Mouse (Mus musculus) adipocyte (in vitro differentiated cells): Measurements from ENCODE around the gene Fhl2.

Experiments used
- DNase-seq: peaks from one replicate; pipeline ENCODE4 v3.0.0-alpha.2; 2016; ENCODE audit warnings: low spot score

The Fhl2 gene

GRCm38 (mm10) chr1:43108729-43109128, 88.1 kb downstream of the Fhl2 start:
- DNase-seq = no peak

GRCm38 (mm10) chr1:43098031-43098984, 98.5 kb downstream of the Fhl2 start, which contains the start of the genes Tgfbrap1 and AI597479:
Tgfbrap1 (minus strand) TSS chr1:43098637.
AI597479 (plus strand) TSS chr1:43098710.
- DNase-seq = peak; percentile 91

GRCm38 (mm10) chr1:43094206-43094605, 102.6 kb downstream of the Fhl2 start:
- DNase-seq = no peak

- DNase-seq = peak; percentile 68
Observed at GRCm38 (mm10) chr1:43092056-43093015, 104.4 kb downstream of the Fhl2 start.

GRCm38 (mm10) chr1:43091306-43092055, 105.3 kb downstream of the Fhl2 start:
- DNase-seq = peak; percentile 14

- no peak for DNase-seq
Observed at GRCm38 (mm10) chr1:43090418-43090817, 106.4 kb downstream of the Fhl2 start.

- DNase-seq = no peak
Observed at GRCm38 (mm10) chr1:43082946-43083345, 113.8 kb downstream of the Fhl2 start.

- no peak for DNase-seq
Observed at GRCm38 (mm10) chr1:43078124-43078523, 118.7 kb downstream of the Fhl2 start.

GRCm38 (mm10) chr1:43074791-43075190, 122.0 kb downstream of the Fhl2 start:
- DNase-seq = no peak
